Mouse (Mus musculus) spleen, adult 12 weeks (tissue): ENCODE measurements around the gene Mex3a.
A peak's percentile ranks its signal among the peaks of the same experiment; 100 is the strongest.

Experiments
- DNase-seq: peaks from one replicate; pipeline ENCODE4 v3.0.0; 2022; ENCODE audit warnings: low spot score

Mex3a gene

GRCm38 (mm10) chr3:88505081-88505480, 27.1 kb upstream of the Mex3a start:
- no peak for DNase-seq

GRCm38 (mm10) chr3:88505765-88506164, 26.4 kb upstream of the Mex3a start:
- DNase-seq = no peak

GRCm38 (mm10) chr3:88509250-88509649, 22.9 kb upstream of the Mex3a start:
- DNase-seq = no peak

DNA sequence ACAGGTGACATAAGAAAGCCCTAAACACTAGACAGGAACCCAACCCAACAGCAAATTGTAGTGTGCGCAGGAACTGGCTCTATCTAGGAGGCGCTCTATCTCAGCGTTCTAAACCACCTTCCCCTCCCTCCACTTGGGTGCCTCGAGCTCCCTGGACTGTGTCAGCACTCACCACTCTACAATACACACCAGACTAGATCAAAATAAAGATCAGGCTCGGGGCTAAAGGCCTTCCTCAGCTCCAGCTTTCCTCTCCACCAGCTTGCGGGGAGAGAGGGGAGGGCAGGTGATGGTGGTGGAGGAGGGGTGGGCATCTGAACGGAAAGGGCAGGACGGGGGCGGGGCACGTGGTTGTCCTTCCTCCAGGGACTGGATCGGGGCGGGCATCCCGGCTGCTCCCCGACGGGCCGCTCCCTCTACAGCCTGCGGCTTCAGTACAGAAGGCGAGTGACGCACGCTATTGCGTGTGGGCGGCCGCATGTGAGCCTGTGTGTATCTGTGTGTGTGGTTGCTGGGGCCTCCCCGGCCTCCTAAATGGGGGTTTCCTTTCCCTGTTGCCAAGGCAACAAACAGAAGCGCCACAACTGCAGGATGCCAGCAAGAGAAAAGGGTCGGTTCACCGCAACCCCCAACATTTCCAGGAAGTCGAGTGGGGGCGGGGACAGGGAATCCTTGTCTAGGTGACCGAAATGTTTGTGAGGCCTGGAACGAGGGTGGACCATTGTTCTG, 22.3 kb upstream of the Mex3a start, which contains the start of gene Lmna:
Gene Lmna, minus strand, starts transcription at position 265 of the 729 bp plus-strand sequence.
- DNase-seq = peak; percentile 83

GRCm38 (mm10) chr3:88510421-88511289, 21.5 kb upstream of the Mex3a start:
- DNase-seq = no peak

- DNase-seq = no peak
These were observed 20.6 kb upstream of the Mex3a start for GRCm38 (mm10) chr3:88511559-88511958.

DNA sequence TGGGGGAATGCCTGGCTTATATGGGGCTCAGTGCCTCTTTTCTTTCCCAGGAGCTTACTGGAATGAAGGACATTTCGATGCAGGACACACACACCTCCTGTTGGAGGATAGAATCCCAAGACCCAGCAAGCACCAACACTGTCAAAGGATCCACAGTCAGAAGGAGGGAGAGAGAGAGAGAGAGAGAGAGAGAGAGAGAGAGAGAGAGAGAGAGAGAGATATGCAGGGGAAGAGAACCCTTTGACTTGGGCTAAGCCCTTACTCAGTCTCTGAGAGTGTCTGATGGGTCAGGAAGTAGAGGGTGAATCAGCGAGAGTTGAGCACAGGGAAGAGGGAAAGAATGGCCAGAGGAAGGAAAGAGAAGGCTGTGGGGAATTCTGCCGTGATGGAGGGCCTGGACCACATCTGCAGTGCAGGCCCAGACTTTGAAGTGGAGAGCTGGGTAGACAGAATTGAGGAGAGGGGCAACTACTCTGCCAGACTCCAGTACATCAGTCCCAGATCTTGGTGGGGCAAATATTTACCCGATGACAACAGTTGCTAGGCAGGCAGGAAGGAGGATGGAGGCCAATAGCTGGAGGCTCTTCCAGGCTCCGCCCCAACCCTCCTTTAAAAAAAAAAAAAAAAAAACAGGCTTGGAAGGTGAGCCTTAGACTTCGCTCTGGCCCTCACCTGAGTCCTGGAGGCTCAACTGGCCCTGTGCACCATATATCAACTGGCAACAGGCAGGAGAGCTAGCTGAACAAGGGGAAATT, 19.9 kb upstream of the Mex3a start:
- DNase-seq = no peak

DNA sequence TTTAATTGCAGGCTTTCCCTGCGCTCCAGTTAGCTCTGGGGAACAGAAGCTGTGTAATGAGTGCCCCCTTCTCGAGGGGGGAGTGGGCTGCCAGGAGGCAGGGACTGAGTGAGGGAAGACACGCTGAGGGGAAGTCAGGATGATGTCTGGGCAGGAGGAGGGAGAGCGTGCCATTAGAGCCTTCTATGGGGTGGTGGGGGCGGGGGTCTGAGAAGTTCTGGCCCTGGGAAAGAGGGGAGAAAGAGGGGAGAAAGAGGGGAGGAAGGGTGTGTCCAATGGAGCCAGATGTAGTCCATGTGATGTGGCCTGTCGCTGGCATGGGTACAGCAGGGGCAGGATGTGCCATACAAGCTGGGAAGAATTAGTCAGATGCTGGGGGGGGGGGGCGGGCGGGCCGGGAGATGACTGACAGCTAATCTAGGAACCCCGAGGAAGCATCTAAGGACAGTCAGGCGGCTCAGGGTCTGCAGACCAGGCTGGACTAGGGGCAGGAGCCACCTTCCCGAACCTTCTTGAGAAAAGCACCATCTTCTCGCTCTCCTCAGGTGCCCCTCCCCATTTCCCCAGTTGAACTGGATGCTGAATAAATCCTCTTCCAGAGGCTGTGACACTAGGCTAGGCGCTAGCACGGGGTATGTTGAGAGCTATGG, 19.2 kb upstream of the Mex3a start:
- no peak for DNase-seq

DNA sequence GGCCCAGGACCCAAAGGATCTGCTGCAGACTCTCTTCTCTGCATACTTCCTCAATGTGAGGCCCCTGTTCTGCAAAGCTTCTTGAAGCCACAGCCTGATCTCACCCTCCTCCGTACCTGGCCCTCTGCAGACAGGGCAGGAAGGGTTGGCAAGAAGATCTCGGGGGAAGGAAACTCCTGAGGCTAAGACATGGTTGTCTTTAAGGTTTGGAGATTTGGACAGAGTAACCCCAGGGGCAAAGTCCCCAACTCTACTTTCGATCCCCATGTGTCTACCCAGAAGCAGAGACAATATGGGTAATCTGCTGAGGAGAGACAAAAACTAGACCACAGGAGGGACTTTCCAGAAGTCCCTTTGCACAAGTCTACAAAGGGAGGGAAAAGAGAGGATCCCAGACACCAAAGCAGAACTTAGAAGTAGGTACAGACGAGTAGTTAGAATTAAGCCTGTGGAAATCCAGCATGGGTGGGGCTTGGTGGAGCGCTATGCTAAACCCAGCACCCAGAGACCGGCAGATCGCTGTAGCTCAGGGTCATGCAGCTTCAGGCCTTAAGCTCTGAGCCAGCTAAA, 18.6 kb upstream of the Mex3a start:
- DNase-seq = no peak

DNA sequence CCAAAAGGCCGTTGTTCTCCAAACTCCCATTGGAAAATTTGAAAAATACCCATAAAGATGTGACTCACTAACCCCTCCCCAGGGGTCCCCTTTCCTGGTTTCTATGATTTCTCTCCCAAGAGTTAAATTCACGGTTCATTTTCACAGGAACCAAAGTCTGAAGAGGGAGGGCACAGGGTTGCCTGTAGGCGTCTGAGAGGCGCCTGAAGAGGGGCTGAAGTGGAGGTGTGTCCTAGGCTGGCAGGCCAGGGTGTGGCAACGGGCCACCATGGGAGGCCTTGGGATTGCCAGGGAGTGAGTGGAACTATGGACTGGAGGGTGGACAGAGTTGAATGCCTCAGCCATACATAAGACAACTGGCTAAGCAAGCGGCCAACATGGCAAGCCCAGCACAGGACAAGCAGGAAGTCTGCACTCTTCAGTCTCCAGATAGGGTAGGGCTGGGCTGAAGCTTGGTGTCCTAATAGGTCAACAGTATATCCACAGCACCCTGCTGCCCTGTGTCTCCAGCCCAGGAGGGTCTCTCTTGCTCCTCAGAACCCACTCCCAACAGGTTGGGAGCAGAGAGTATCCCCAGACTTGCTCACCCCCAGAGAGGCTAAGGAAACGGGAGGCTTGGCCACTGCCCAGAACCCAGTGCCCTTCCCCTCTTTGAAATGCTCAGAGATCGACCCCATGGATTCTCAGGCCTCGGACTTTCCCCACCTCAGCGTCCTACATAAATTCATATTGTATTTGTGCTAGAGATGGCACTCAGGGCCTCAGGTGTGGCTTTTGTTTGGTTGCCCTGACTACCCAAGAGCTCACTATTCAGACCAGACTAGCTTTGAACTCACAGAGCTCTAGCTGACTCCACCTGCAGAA, 17.7 kb upstream of the Mex3a start:
- DNase-seq = no peak

DNA sequence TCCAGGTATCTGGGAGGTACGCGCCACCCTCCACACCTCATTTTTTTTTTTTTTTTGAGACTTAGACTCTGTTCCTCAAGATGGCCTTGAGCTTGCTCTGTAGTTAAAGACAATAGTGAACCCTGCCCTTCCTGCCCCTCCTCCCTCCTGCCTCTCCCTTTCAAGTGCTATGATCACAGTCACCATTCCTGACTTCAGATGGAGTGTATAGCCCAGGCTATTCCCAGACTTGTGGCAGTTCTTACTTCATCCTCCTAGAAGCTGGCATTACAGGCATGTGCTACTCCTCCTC, 17.2 kb upstream of the Mex3a start:
- DNase-seq = no peak

GRCm38 (mm10) chr3:88516407-88516806, 15.8 kb upstream of the Mex3a start:
- no peak for DNase-seq

DNA sequence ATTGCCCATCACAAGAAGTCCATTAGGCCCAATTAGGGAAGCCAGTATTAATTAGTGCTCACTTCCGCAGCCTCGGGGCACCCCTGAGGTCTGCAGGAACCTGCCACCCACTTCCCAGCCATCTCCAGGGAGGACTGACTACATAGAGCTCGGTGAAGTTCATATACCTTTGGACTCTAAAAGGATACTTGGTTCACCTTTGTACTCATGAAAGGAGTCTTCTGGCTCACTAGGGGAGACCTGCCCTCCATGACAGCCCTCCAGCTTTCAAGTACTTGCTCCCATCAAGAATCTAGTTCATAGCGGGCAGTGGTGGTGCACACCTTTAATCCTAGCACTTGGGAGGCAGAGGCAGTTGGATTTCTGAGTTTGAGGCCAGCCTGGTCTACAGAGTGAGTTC, 13.8 kb upstream of the Mex3a start:
- no peak for DNase-seq

DNA sequence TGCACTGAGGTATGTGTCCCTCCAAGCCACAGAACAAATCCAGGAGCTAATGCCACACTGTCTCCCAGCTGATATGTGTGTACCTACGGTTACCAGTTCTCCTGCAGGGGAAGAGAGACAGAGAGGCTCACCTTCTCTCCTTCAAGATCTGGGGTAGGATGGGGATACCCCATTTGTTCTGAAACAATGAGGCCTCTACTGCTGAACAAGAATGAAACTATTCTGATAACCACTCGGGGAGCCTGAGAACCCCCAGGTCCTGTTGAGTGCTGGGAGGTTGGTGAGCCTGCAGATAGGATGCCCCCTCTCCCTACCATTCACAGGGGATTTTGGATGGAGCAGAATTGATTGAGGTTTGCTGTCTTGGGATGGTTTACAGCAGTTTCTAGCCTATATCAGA, 12.1 kb upstream of the Mex3a start:
- DNase-seq = no peak

DNA sequence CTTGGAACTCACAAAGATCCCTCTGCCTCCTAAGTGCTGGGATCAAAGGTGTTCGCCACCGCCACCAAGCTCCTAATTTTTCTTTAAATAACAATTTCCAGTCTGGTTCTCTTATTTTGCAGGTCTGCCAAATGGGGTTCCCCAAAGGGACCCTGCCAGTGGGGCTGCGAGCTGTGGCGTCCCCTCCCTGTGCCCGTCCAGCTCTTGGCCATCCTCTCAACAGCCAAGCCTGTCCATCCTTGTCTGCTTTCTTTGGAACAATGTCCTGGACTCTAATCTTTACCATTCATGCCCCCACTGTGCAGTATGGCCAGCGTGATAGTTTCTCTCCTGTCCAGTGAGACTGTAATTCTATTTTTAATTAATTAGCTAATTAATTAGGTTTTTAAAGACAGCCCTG, 11.0 kb upstream of the Mex3a start:
- DNase-seq = no peak

GRCm38 (mm10) chr3:88521803-88522331, 10.3 kb upstream of the Mex3a start:
- peak; percentile 62 for DNase-seq

GRCm38 (mm10) chr3:88523027-88523426, 9.2 kb upstream of the Mex3a start:
- DNase-seq = no peak

- DNase-seq = no peak
These were observed 7.2 kb upstream of the Mex3a start for GRCm38 (mm10) chr3:88525021-88525420.

- DNase-seq = peak; percentile 77
These were observed 5.8 kb upstream of the Mex3a start for GRCm38 (mm10) chr3:88526157-88527131.
